Mouse (Mus musculus) thymus, adult 2 months (tissue): ENCODE measurements at regions not wholly inside any gene's neighbourhood (a gene's known extent, or its start where the extent isn't known, plus 50 kb on each side); places are given as distances from the start of the nearest gene placed in this dataset.

Source experiments
- DNase-seq: peaks from one replicate; pipeline ENCODE4 v3.0.0; 2021
- H3K27ac ChIP-seq: fragments of 200-500 bp; 2 replicates; pipeline ENCODE4 v1.5.1; 2012; ENCODE audit warnings: low read length, control low read depth; ENCODE audit not compliant: control insufficient read depth, insufficient read depth
- H3K27me3 ChIP-seq: fragments of 200-500 bp; 2 replicates; pipeline ENCODE4 v1.6.1; 2012; ENCODE audit warnings: mild to moderate bottlenecking, low read length, moderate library complexity, mixed read lengths; ENCODE audit not compliant: control insufficient read depth, insufficient read depth
- H3K36me3 ChIP-seq: fragments of 200-500 bp; 2 replicates; pipeline ENCODE4 v1.6.1; 2012; ENCODE audit warnings: mild to moderate bottlenecking, low read length, moderate library complexity; ENCODE audit not compliant: control insufficient read depth, insufficient read depth
- H3K4me1 ChIP-seq: fragments of 200-500 bp; replicated peaks from 2 replicates; pipeline ENCODE4 v1.6.1; 2012; ENCODE audit warnings: low read length; ENCODE audit not compliant: control insufficient read depth, insufficient read depth
- H3K4me3 ChIP-seq: fragments of 200-500 bp; 2 replicates; pipeline ENCODE4 v1.5.1; 2012; ENCODE audit warnings: mild to moderate bottlenecking, low read length, control low read depth, moderate library complexity; ENCODE audit not compliant: control insufficient read depth, insufficient read depth
- CTCF ChIP-seq: fragments of 200-500 bp; IDR thresholded peaks from 2 replicates; pipeline ENCODE4 v1.5.1; 2012; ENCODE audit warnings: mild to moderate bottlenecking, control low read depth, low read length, moderate library complexity, borderline replicate concordance; ENCODE audit not compliant: control insufficient read depth, poor library complexity, insufficient read depth; ENCODE audit errors: extremely low read depth
- POLR2A ChIP-seq: fragments of 200-500 bp; IDR thresholded peaks from 2 replicates; pipeline ENCODE4 v1.6.1; 2012; ENCODE audit warnings: mild to moderate bottlenecking, low read length, control low read depth, moderate library complexity; ENCODE audit not compliant: control insufficient read depth, poor library complexity, insufficient read depth; ENCODE audit errors: extremely low read depth
- WGBS: fragments of 180-500 bp; shearing (Covaris S2); methylation state at CpG from one replicate; pipeline ENCODE4 v1.1.7; 2018; 5-methylcytosine and 5-hydroxymethylcytosine counted together

GRCm38 (mm10) chr8:115965981-115966380 is 258.4 kb upstream of the Maf start:
- H3K27ac ChIP-seq: no peak overlapping the region
- H3K36me3 ChIP-seq: no peaks in the 10 kb centered on the region
- DNase-seq: no peak
- H3K4me3 ChIP-seq: no peak overlapping the region
- no peaks in the 10 kb centered on the region for H3K27me3 ChIP-seq
- TF ChIP-seq POLR2A: no peak
- no peak for TF ChIP-seq CTCF
- no peaks in the 10 kb centered on the region for H3K4me1 ChIP-seq
- WGBS: 90% methylated on average over 7 of the region's 7 CpGs

DNA sequence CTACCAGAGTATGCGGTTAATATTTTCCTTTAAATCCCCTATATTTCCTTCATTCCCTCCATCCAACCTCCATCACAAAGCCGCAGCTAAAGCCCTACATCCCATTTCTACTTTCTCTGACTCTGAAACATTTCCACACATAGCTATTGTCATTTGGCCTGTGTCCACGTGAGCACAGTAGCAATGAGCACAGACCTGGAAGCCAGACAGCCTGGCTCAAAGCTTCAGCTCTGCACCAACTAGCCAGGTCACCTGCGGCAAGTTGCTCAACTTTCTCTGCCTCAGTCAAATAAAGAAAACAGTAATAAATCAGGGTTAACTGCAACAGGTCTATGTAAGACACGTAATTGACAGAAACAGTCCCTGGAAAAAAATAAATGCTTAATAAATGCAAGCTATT is 247.8 kb upstream of the Maf start:
- no peak overlapping the region for H3K27ac ChIP-seq
- DNase-seq: no peak

GRCm38 (mm10) chr8:115953783-115954470 is 246.3 kb upstream of the Maf start:
- DNase-seq: no peak
- no peaks in the 10 kb centered on the region for H3K27me3 ChIP-seq
- no peaks in the 10 kb centered on the region for H3K36me3 ChIP-seq
- H3K4me3 ChIP-seq: no peak overlapping the region
- H3K4me1 ChIP-seq: no peaks in the 10 kb centered on the region
- H3K27ac ChIP-seq: no peak overlapping the region
- 90% methylated on average over 7 of the region's 7 CpGs for WGBS
- no peak for TF ChIP-seq CTCF
- TF ChIP-seq POLR2A: no peak

More for the DNA sequence above, 247.8 kb upstream of the Maf start:
- TF ChIP-seq CTCF (no peak), POLR2A (no peak)
- Histone ChIP-seq H3K36me3 (no peaks in the 10 kb centered on the region), H3K4me3 (no peak overlapping the region), H3K27me3 (no peaks in the 10 kb centered on the region), H3K4me1 (no peaks in the 10 kb centered on the region)
- 92% methylated on average over 5 of the region's 5 CpGs for WGBS

DNA sequence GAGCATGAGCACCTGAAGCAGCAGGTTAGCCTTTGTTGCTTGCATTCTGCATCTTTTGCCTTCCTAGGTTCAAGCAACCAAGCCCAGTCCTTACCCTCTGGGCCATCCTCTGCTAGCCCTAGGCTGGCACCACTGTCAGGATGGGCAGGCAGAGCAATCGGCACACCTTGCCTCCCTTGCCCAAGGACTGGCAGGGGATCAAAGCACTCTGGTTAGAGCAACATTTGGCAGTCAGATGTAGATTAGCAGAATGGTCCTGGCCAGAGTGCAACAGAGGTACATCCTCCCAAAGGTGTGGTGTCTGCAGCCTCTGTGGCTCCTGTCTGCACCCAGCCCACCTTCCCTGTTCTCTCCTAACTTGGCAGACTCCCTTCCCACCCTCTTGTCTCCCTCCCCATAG is 244.9 kb upstream of the Maf start:
- TF ChIP-seq CTCF (no peak), POLR2A (no peak)
- H3K36me3 ChIP-seq: no peaks in the 10 kb centered on the region
- H3K27ac ChIP-seq: no peak overlapping the region
- no peak overlapping the region for H3K4me3 ChIP-seq
- 90% methylated on average over 1 of the region's 1 CpGs for WGBS
- no peak for DNase-seq
- no peaks in the 10 kb centered on the region for H3K27me3 ChIP-seq
- no peaks in the 10 kb centered on the region for H3K4me1 ChIP-seq

GRCm38 (mm10) chr8:115948916-115949315 is 241.3 kb upstream of the Maf start:
- no peak for DNase-seq
- WGBS: 90% methylated on average over 2 of the region's 2 CpGs

GRCm38 (mm10) chr8:115948036-115948435 is 240.4 kb upstream of the Maf start:
- Histone ChIP-seq H3K27ac (no peak overlapping the region), H3K4me1 (no peaks in the 10 kb centered on the region), H3K36me3 (no peaks in the 10 kb centered on the region), H3K4me3 (no peak overlapping the region), H3K27me3 (no peaks in the 10 kb centered on the region)
- DNase-seq: no peak
- 89% methylated on average over 2 of the region's 2 CpGs for WGBS
- TF ChIP-seq POLR2A (no peak), CTCF (no peak)

More at GRCm38 (mm10) chr8:115948916-115949315, 241.3 kb upstream of the Maf start:
- no peaks in the 10 kb centered on the region for H3K4me1 ChIP-seq
- TF ChIP-seq POLR2A (no peak), CTCF (no peak)
- H3K27me3 ChIP-seq: no peaks in the 10 kb centered on the region
- H3K27ac ChIP-seq: no peak overlapping the region
- no peak overlapping the region for H3K4me3 ChIP-seq
- H3K36me3 ChIP-seq: no peaks in the 10 kb centered on the region
